In genomic region chr4:44605453-44605852, GRCm38 (mm10) we compare ENCODE assay signal across 23 mouse cellular contexts.
DNase-seq lines count a peak whose midpoint lies in the region; ATAC-seq and TF ChIP-seq lines count a peak whose summit lies in the region.
"Had no signal": no experiment of that assay in that cellular context is flagged by ENCODE, and none has a peak within 500 bp of the region (broad histone marks: within the 10 kb centered on the region; RNA-seq: fewer than 3 reads in every experiment).

No protein-coding gene starts in this region.

- peaks cover 15% of the 10 kb centered on the region for H3K4me1 ChIP-seq in heart, embryonic 12.5 days (replicated peaks)
- peaks cover 21% of the 10 kb centered on the region for H3K4me1 ChIP-seq in heart, postnatal 0 days (ENCODE audit: control insufficient read depth, insufficient read depth)
- no peaks in the 10 kb centered on the region; the same call in 1 of the 2 replicates for H3K4me1 ChIP-seq in heart, embryonic 11.5 days (ENCODE audit: control insufficient read depth, insufficient read depth, low read length)
- H3K4me1 ChIP-seq in hindbrain, embryonic 16.5 days (ENCODE audit: control insufficient read depth, insufficient read depth, low read depth, low read length), result peaks cover 12% of the 10 kb centered on the region

- intact Hi-C loops in heart, postnatal 36 days (cut with DNase I), result no loop called here

- peaks cover 6% of the 10 kb centered on the region; the same call in 1 of the 2 replicates for H3K27me3 ChIP-seq in heart, embryonic 12.5 days (replicated peaks)
- no peaks in the 10 kb centered on the region for H3K27me3 ChIP-seq in heart, postnatal 0 days (ENCODE audit: control insufficient read depth, insufficient read depth, low read length)
- H3K27me3 ChIP-seq in heart, embryonic 11.5 days (ENCODE audit: control insufficient read depth, insufficient read depth, low read length), result peaks cover 2% of the 10 kb centered on the region; the same call in 1 of the 2 replicates
- no peaks in the 10 kb centered on the region for H3K27me3 ChIP-seq in hindbrain, embryonic 16.5 days (replicated peaks; ENCODE audit: control insufficient read depth, insufficient read depth, low read length)
- H3K27me3 ChIP-seq: forebrain, embryonic 13.5 days; heart, embryonic 15.5 days; hindbrain, embryonic 15.5 days had no signal

- no peak overlapping the region for H3K27ac ChIP-seq in heart, embryonic 12.5 days (ENCODE audit: poor library complexity, severe bottlenecking)
- no peak overlapping the region for H3K27ac ChIP-seq in heart, postnatal 0 days (ENCODE audit: low read depth)
- H3K27ac ChIP-seq in heart, embryonic 11.5 days (ENCODE audit: low read depth, low read length), result no peak overlapping the region
- H3K27ac ChIP-seq in hindbrain, embryonic 16.5 days (ENCODE audit: low read depth, low read length), result no peak overlapping the region
- H3K27ac ChIP-seq: embryonic facial prominence, embryonic 10.5 days; forebrain, embryonic 13.5 days; heart, embryonic 15.5 days; hindbrain, embryonic 15.5 days had no signal

- no peak overlapping the region for H3K4me2 ChIP-seq in heart, embryonic 12.5 days
- no peak overlapping the region for H3K4me2 ChIP-seq in heart, postnatal 0 days (ENCODE audit: low read depth, low read length)
- no peak overlapping the region for H3K4me2 ChIP-seq in heart, embryonic 11.5 days
- no peak overlapping the region for H3K4me2 ChIP-seq in hindbrain, embryonic 16.5 days (ENCODE audit: low read length)
- H3K4me2 ChIP-seq: forebrain, embryonic 13.5 days; heart, embryonic 15.5 days; hindbrain, embryonic 15.5 days had no signal

- peak; percentile 42 to 75 for DNase-seq in heart, adult 18-20 months
- DNase-seq in heart, postnatal 0 days (ENCODE audit: low spot score), result peak; percentile 42
- DNase-seq in heart, postnatal 36 days, result peak; percentile 43 to 44
- DNase-seq in thymus, postnatal 25 days, result no peak
- DNase-seq: adrenal gland, postnatal 10 days; B cell, adult 2 months; cerebellum, adult 18-20 months; cerebellum, adult 9-11 months; cerebellum, postnatal 36 days; forebrain, postnatal 0 days; gastrocnemius, postnatal 14 days; kidney, adult 8-10 months had no signal

- WGBS in heart, embryonic 12.5 days, result 59% methylated on average over 2 of the region's 2 CpGs
- WGBS in heart, postnatal 0 days, result 12% methylated on average over 2 of the region's 2 CpGs
- WGBS in heart, embryonic 11.5 days (ENCODE audit: insufficient replicate concordance), result 56% methylated on average over 2 of the region's 2 CpGs
- 81% methylated on average over 2 of the region's 2 CpGs for WGBS in hindbrain, embryonic 16.5 days

- no peaks in the 10 kb centered on the region for H3K9me3 ChIP-seq in heart, embryonic 12.5 days (replicated peaks)
- H3K9me3 ChIP-seq in heart, postnatal 0 days (replicated peaks; ENCODE audit: control insufficient read depth, low read length), result no peaks in the 10 kb centered on the region
- no peaks in the 10 kb centered on the region for H3K9me3 ChIP-seq in heart, embryonic 11.5 days (replicated peaks; ENCODE audit: control insufficient read depth, low read length)
- no peaks in the 10 kb centered on the region for H3K9me3 ChIP-seq in hindbrain, embryonic 16.5 days (ENCODE audit: control insufficient read depth, low read length)
- H3K9me3 ChIP-seq: embryonic facial prominence, embryonic 10.5 days; forebrain, embryonic 13.5 days; G1E; heart, embryonic 15.5 days; hindbrain, embryonic 15.5 days had no signal

- H3K36me3 ChIP-seq in heart, embryonic 12.5 days, result no peaks in the 10 kb centered on the region
- no peaks in the 10 kb centered on the region for H3K36me3 ChIP-seq in heart, postnatal 0 days (replicated peaks; ENCODE audit: control insufficient read depth, insufficient read depth, low read length)
- H3K36me3 ChIP-seq in heart, embryonic 11.5 days (ENCODE audit: control insufficient read depth, insufficient read depth, low read length), result no peaks in the 10 kb centered on the region
- H3K36me3 ChIP-seq in hindbrain, embryonic 16.5 days (ENCODE audit: control insufficient read depth, insufficient read depth, low read length), result no peaks in the 10 kb centered on the region
- H3K36me3 ChIP-seq: embryonic facial prominence, embryonic 10.5 days; G1E; heart, embryonic 15.5 days; hindbrain, embryonic 15.5 days had no signal

- ATAC-seq in heart, embryonic 12.5 days (ENCODE audit: insufficient number of reproducible peaks, low FRiP score), result no peak
- ATAC-seq in heart, postnatal 0 days (ENCODE audit: insufficient read depth, low read depth), result peak; percentile 55
- ATAC-seq in heart, embryonic 11.5 days (replicated peaks; ENCODE audit: insufficient number of reproducible peaks, low FRiP score, low TSS enrichment), result no peak
- ATAC-seq in hindbrain, embryonic 16.5 days, result no peak
- ATAC-seq: CD4-positive, CD25-positive, alpha-beta regulatory T cell, adult 4 months; forebrain, embryonic 13.5 days; forebrain, postnatal 0 days; inflammation-experienced regulatory T-cells, adult 6 months; intestine, postnatal 0 days had no signal

- H3K9ac ChIP-seq in heart, embryonic 12.5 days, result no peak overlapping the region
- H3K9ac ChIP-seq in heart, postnatal 0 days (replicated peaks; ENCODE audit: low read depth, low read length), result no peak overlapping the region
- H3K9ac ChIP-seq in heart, embryonic 11.5 days (ENCODE audit: low read depth, low read length), result no peak overlapping the region
- H3K9ac ChIP-seq in hindbrain, embryonic 16.5 days (ENCODE audit: low read depth, low read length), result no peak overlapping the region
- H3K9ac ChIP-seq: forebrain, embryonic 13.5 days; forebrain, postnatal 0 days; heart, embryonic 15.5 days; hindbrain, embryonic 15.5 days had no signal

- H3K4me3 ChIP-seq in heart, embryonic 12.5 days, result no peak overlapping the region
- H3K4me3 ChIP-seq in heart, postnatal 0 days (ENCODE audit: low read depth, low read length), result no peak overlapping the region
- H3K4me3 ChIP-seq in heart, embryonic 11.5 days (ENCODE audit: low read depth, low read length), result no peak overlapping the region
- no peak overlapping the region for H3K4me3 ChIP-seq in hindbrain, embryonic 16.5 days (ENCODE audit: low read length)
- H3K4me3 ChIP-seq: embryonic facial prominence, embryonic 10.5 days; forebrain, embryonic 13.5 days; heart, embryonic 15.5 days; hindbrain, embryonic 15.5 days had no signal

- TF ChIP-seq EP300 in heart, postnatal 0 days (IDR thresholded peaks at IDR 0.05; ENCODE audit: low read depth), result no peak

- no peak for TF ChIP-seq CTCF in heart, postnatal 0 days (IDR thresholded peaks at IDR 0.05; ENCODE audit: low read depth)
